Mouse (Mus musculus): ENCODE results near the gene Scap. TPM values are rescaled to one million over a fixed set of nuclear protein-coding genes. Genes with fewer than 3 reads are reported as not detected.
"Not testable (repeated sequence)": the region's sequence is repeated elsewhere in the genome, so short reads cannot be mapped to it uniquely, and the experiment has no call there.

The Scap gene
- total RNA-seq, 2 experiments from 2014 or later, result 63.2 to 118 TPM

- peak in 1 of 2 experiments; percentile 20 for DNase-seq (ENCODE audit: low spot score in 2 of 2)
Observed at GRCm38 (mm10) chr9:110379361-110379760, 46.3 kb downstream of the Scap start.

- peak; percentile 43 to 51 for DNase-seq (ENCODE audit: low spot score in 2 of 2)
Observed at GRCm38 (mm10) chr9:110380662-110381061, 47.6 kb downstream of the Scap start.

- no peak for DNase-seq (ENCODE audit: low spot score in 2 of 2)
Observed at GRCm38 (mm10) chr9:110381292-110381691, 48.2 kb downstream of the Scap start.

GRCm38 (mm10) chr9:110384369-110384929 lies 51.4 kb downstream of the Scap start:
- no peak for DNase-seq (ENCODE audit: low spot score in 2 of 2)

- DNase-seq (ENCODE audit: low spot score in 2 of 2), result no peak
Observed at GRCm38 (mm10) chr9:110388011-110388410, 54.9 kb downstream of the Scap start.

- no peak for DNase-seq (ENCODE audit: low spot score in 2 of 2)
Observed at GRCm38 (mm10) chr9:110390843-110391242, 57.8 kb downstream of the Scap start.

GRCm38 (mm10) chr9:110393295-110393694 lies 60.2 kb downstream of the Scap start:
- DNase-seq (ENCODE audit: low spot score in 2 of 2), result no peak

GRCm38 (mm10) chr9:110400650-110401049 lies 67.6 kb downstream of the Scap start:
- DNase-seq (ENCODE audit: low spot score in 2 of 2), result no peak

GRCm38 (mm10) chr9:110402731-110403130 lies 69.6 kb downstream of the Scap start:
- DNase-seq (ENCODE audit: low spot score in 2 of 2), result no peak

- DNase-seq (ENCODE audit: low spot score in 2 of 2), result not testable (repeated sequence)
Observed at GRCm38 (mm10) chr9:110403240-110403639, 70.2 kb downstream of the Scap start.

- DNase-seq (ENCODE audit: low spot score in 2 of 2), result peak in 1 of 2 experiments; percentile 42
Observed at GRCm38 (mm10) chr9:110407311-110408098, 74.4 kb downstream of the Scap start.

- DNase-seq (ENCODE audit: low spot score in 2 of 2), result peak; percentile 92 to 94
Observed at GRCm38 (mm10) chr9:110408099-110408773, 75.1 kb downstream of the Scap start, which contains the start of gene Ptpn23. Gene Ptpn23 (minus strand): TSS chr9:110408213.

GRCm38 (mm10) chr9:110410908-110411887 lies 78.1 kb downstream of the Scap start:
- DNase-seq (ENCODE audit: low spot score in 2 of 2), result peak; percentile 74 to 84

GRCm38 (mm10) chr9:110412926-110413325 lies 79.8 kb downstream of the Scap start:
- no peak for DNase-seq (ENCODE audit: low spot score in 2 of 2)

- no peak for DNase-seq (ENCODE audit: low spot score in 2 of 2)
Observed at GRCm38 (mm10) chr9:110413785-110414184, 80.7 kb downstream of the Scap start.

- no peak for DNase-seq (ENCODE audit: low spot score in 2 of 2)
Observed at GRCm38 (mm10) chr9:110419511-110420112, 86.5 kb downstream of the Scap start, which contains the start of gene Ngp. Gene Ngp (plus strand): TSS chr9:110419747.

GRCm38 (mm10) chr9:110431241-110431640 lies 98.2 kb downstream of the Scap start:
- no peak for DNase-seq (ENCODE audit: low spot score in 2 of 2)

- no peak for DNase-seq (ENCODE audit: low spot score in 2 of 2)
Observed at GRCm38 (mm10) chr9:110433045-110433444, 100.0 kb downstream of the Scap start.

Data from adrenal gland, adult 18-20 months (tissue).